Mouse (Mus musculus) liver, embryonic 14.5 days (tissue): ENCODE data around the gene Eci1. TPM values are rescaled to one million over a fixed set of nuclear protein-coding genes. Genes with fewer than 3 reads are reported as not detected.

Source experiments
- ATAC-seq: fragments of 200-750 bp; cut with Nextera tagmentation; 2 replicates; pipeline ENCODE4 v1.8.0; 2017; ENCODE audit warnings: moderate number of reproducible peaks, mild to moderate bottlenecking, moderate library complexity; ENCODE audit not compliant: insufficient read depth
- DNase-seq, 3 experiments: peaks; one replicate each; pipeline ENCODE4 v3.0.0-alpha.2; 2012 to 2013; ENCODE audit warnings: low read depth in 3 of 3, low spot score in 3 of 3
- H3K27ac ChIP-seq: fragments of 300-500 bp; sonication (generic); 2 replicates; pipeline ENCODE4 v1.5.1; 2014; ENCODE audit warnings: moderate library complexity, mild to moderate bottlenecking, control low read depth, inconsistent platforms
- H3K27me3 ChIP-seq: fragments of 300-500 bp; sonication (generic); 2 replicates; pipeline ENCODE4 v1.6.1; 2014; ENCODE audit warnings: mild to moderate bottlenecking, low read length, moderate library complexity; ENCODE audit not compliant: control insufficient read depth, insufficient read depth
- H3K36me3 ChIP-seq: fragments of 300-500 bp; sonication (generic); replicated peaks from 2 replicates; pipeline ENCODE4 v1.6.1; 2014; ENCODE audit warnings: low read depth; ENCODE audit not compliant: control insufficient read depth, insufficient read depth
- H3K4me1 ChIP-seq, 2 experiments: fragments of 200-500 bp in 1 of 2; fragments of 300-500 bp in 1 of 2; sonication (generic) in 1 of 2; replicated peaks; 2 replicates each; pipeline ENCODE4 v1.6.1; 2012 to 2014; ENCODE audit warnings: antibody characterized with exemption in 1 of 2, inconsistent platforms in 1 of 2, low read length in 1 of 2; ENCODE audit not compliant: control insufficient read depth in 2 of 2, insufficient read depth in 2 of 2
- H3K4me2 ChIP-seq: fragments of 300-500 bp; sonication (generic); 2 replicates; pipeline ENCODE4 v1.6.1; 2014; ENCODE audit warnings: low read depth, mild to moderate bottlenecking, control low read depth, moderate library complexity
- H3K4me3 ChIP-seq, 2 experiments: fragments of 200-500 bp in 1 of 2; fragments of 300-500 bp in 1 of 2; sonication (generic) in 1 of 2; 2 replicates each; pipeline ENCODE4 v1.5.1; 2012 to 2014; ENCODE audit warnings: low read depth in 2 of 2, low read length in 2 of 2, mild to moderate bottlenecking in 2 of 2, control low read depth in 1 of 2, inconsistent platforms in 1 of 2, moderate library complexity in 1 of 2; ENCODE audit not compliant: insufficient read depth in 1 of 2
- H3K9ac ChIP-seq: fragments of 300-500 bp; sonication (generic); replicated peaks from 2 replicates; pipeline ENCODE4 v1.6.1; 2014; ENCODE audit warnings: mild to moderate bottlenecking, control low read depth, moderate library complexity
- H3K9me3 ChIP-seq: fragments of 300-500 bp; sonication (generic); 2 replicates; pipeline ENCODE4 v1.6.1; 2016; ENCODE audit warnings: low read length, mixed read lengths; ENCODE audit not compliant: control insufficient read depth
- CTCF ChIP-seq: IDR thresholded peaks from 2 replicates; pipeline ENCODE4 v1.5.1; 2016; ENCODE audit warnings: antibody characterized with exemption, low read depth, control low read depth
- EP300 ChIP-seq: IDR thresholded peaks from 2 replicates; pipeline ENCODE4 v1.6.1; 2016; ENCODE audit warnings: antibody characterized with exemption, low read depth
- WGBS: fragments of 180-500 bp; shearing (Covaris S2); extraction: QIAGEN DNeasy Blood & Tissue Kit; methylation state at CpG from one replicate; pipeline ENCODE4 v1.1.7; 2014; ENCODE audit not compliant: insufficient replicate concordance; 5-methylcytosine and 5-hydroxymethylcytosine counted together
- polyA plus RNA-seq, 2 experiments: library from polyadenylated mRNA; depleted of rRNA in 1 of 2; stranded (reverse) in 1 of 2; unstranded in 1 of 2; fragments of >200 nt; fragmentation: Nextera tagmentation in 1 of 2; extraction: Ambion mirVana in 1 of 2; gene quantifications; 2 replicates each; pipeline versions ENCODE4 v1.2.1 to v1.2.3; 2012 to 2014

Eci1 gene
- polyA plus RNA-seq, 2 experiments = 48.3 to 56.4 TPM

DNA sequence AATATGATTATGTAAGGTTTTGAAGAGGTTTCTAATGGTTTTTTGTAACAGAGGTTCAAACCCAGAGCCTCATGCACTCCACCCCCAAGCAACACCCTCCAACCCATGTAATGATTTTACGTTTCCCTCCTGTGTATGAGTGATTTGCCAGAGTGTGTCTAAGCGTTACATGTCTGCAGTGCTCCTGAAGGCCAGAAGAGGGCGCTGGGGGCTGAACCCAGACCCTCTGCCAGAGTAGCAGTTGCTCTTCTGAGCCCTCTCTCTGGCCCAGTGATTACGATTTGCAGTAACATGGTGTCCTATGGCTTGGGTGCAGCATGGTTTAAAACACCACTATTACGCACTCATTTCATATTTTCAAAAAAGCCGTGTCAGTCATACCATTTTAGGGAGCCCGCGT, 35.3 kb upstream of the Eci1 start:
- Histone ChIP-seq H3K27ac (no peak overlapping the region), H3K4me3 (no peak overlapping the region), H3K36me3 (peaks cover 48% of the 10 kb centered on the region), H3K27me3 (no peaks in the 10 kb centered on the region), H3K9ac (no peak overlapping the region), H3K4me1 (no peaks in the 10 kb centered on the region), H3K4me2 (no peak overlapping the region), H3K9me3 (no peaks in the 10 kb centered on the region)
- WGBS = 75% methylated on average over 8 of the region's 8 CpGs
- ATAC-seq (no peak), DNase-seq (no peak)
- peak; percentile 81 for TF ChIP-seq CTCF
- TF ChIP-seq EP300 = no peak

DNA sequence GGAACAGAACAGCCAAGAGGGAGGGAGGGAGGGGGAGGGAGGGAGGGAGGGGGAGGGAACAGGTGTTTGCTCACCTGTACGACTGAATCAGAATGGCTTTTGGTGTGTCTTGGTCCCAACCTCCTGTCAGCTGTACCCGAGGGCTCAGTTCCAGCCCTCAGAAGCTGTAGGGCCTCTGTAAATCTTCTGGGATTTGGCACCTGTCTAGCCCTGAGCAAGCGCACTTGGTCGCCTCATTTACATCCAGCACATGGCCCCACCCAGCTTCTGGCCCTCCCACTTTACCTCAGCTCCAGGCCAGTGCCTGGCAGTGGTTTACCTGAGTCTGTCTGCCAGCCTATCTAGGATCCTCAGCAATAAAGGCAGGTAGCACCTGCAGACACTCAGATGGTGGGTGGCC, 32.9 kb upstream of the Eci1 start:
- TF ChIP-seq EP300 (no peak), CTCF (no peak)
- Histone ChIP-seq H3K4me1 (no peaks in the 10 kb centered on the region), H3K9me3 (no peaks in the 10 kb centered on the region), H3K36me3 (peaks cover 43% of the 10 kb centered on the region), H3K27ac (no peak overlapping the region), H3K4me2 (no peak overlapping the region), H3K4me3 (no peak overlapping the region), H3K27me3 (no peaks in the 10 kb centered on the region), H3K9ac (no peak overlapping the region)
- DNase-seq = no peak
- WGBS = 74% methylated on average over 4 of the region's 4 CpGs
- ATAC-seq = no peak

DNA sequence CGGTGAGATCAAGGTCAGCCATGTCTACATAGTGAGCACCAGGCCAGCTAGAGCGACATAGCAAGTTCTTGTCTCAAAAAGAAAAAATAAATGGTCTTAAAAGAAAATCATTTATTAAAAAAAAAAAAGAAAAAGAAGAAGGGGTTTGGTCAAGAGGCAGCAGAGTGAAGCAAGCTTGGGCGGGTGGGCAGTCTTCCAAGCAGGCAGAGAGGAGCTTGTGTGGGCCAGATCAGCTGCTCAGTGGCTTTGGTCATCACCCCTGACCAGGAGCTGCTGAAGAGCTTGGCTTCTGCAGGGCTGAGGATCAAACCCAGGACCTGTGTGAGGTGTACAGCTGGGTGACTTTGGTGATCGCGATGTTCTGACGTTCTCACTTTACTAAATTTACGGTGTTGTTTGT, 32.0 kb upstream of the Eci1 start:
- no peaks in the 10 kb centered on the region for H3K9me3 ChIP-seq
- no peak overlapping the region for H3K27ac ChIP-seq
- H3K4me1 ChIP-seq = no peaks in the 10 kb centered on the region
- H3K4me3 ChIP-seq = no peak overlapping the region
- no peak overlapping the region for H3K9ac ChIP-seq
- WGBS = 86% methylated on average over 7 of the region's 7 CpGs
- no peaks in the 10 kb centered on the region for H3K27me3 ChIP-seq
- no peak overlapping the region for H3K4me2 ChIP-seq
- TF ChIP-seq CTCF (no peak), EP300 (no peak)
- ATAC-seq (no peak), DNase-seq (no peak)
- peaks cover 42% of the 10 kb centered on the region for H3K36me3 ChIP-seq

DNA sequence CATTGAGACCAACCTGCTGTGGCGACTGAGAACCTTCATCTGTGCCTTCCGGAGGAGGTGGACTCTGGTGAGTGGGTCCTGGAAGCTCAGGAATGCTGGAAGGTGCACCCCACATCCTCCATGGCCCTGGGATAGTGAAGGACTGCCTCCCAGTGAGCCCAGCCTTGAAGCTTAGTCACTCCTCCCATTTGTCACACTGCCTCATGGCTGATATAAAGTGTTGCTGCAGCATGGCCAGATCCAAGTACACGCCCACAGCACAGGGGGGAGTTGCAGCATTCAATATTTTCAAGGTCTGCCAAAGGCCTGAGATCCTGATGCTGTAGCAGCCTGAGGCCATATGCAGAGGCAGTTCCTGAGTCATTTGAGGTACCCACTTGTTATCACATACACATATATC, 24.1 kb upstream of the Eci1 start:
- DNase-seq (no peak), ATAC-seq (no peak)
- whole genome bisulfite sequencing = 73% methylated on average over 3 of the region's 3 CpGs
- no peaks in the 10 kb centered on the region for H3K9me3 ChIP-seq
- peaks cover 77% of the 10 kb centered on the region for H3K36me3 ChIP-seq
- no peaks in the 10 kb centered on the region for H3K27me3 ChIP-seq
- no peak overlapping the region for H3K4me2 ChIP-seq
- H3K4me3 ChIP-seq = no peak overlapping the region
- no peak for TF ChIP-seq EP300
- no peak for TF ChIP-seq CTCF
- no peak overlapping the region for H3K9ac ChIP-seq
- no peaks in the 10 kb centered on the region for H3K4me1 ChIP-seq
- H3K27ac ChIP-seq = no peak overlapping the region

DNA sequence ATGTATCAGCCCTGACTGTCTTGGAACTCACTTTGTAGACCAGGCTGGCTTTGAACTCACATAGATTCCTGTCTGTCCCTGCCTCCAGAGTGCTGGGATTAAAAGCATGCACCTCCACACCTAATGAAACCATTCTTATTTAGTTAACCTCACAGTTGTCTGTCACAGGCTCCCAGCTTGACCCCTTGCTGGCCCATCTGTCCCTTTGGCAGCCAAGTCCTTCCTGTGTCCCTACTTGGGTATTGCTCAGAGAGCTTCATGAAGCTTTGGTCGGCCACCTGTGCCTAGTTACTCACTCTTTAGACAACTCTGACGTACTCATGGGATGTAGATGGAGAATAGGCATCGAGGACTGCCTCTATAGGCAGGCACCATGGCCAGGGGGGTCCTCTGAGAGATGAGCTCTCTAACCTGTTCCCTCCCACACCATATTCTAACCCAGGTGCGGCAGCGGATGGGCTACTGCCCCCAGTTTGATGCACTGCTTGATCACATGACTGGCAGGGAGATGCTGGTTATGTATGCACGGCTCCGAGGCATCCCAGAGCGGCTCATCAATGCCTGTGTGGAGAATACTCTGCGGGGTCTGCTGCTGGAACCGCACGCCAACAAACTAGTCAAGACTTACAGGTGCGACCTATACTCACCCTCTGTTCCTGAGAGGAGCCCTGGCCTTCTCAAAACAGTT, 19.2 kb upstream of the Eci1 start:
- 89% methylated on average over 12 of the region's 12 CpGs for WGBS
- no peak overlapping the region for H3K4me2 ChIP-seq
- H3K36me3 ChIP-seq = peaks cover 80% of the 10 kb centered on the region
- H3K27ac ChIP-seq = no peak overlapping the region
- no peaks in the 10 kb centered on the region for H3K4me1 ChIP-seq
- TF ChIP-seq CTCF (no peak), EP300 (no peak)
- H3K9me3 ChIP-seq = no peaks in the 10 kb centered on the region
- DNase-seq (no peak), ATAC-seq (no peak)
- H3K27me3 ChIP-seq = no peaks in the 10 kb centered on the region
- no peak overlapping the region for H3K9ac ChIP-seq
- no peak overlapping the region for H3K4me3 ChIP-seq
